Mouse (Mus musculus) layer of hippocampus, adult 11-12 months (tissue): Measurements from ENCODE around the gene Deaf1.
A peak's percentile ranks its signal among the peaks of the same experiment; 100 is the strongest.

Source experiments
- DNase-seq: peaks from one replicate; pipeline ENCODE4 v3.0.0; 2022; ENCODE audit warnings: low spot score

Gene Deaf1

GRCm38 (mm10) chr7:141339215-141339920 is 11.9 kb upstream of the Deaf1 start:
- no peak for DNase-seq

- no peak for DNase-seq
These were observed 11.2 kb upstream of the Deaf1 start, which contains the start of gene Eps8l2 for GRCm38 (mm10) chr7:141338576-141339131. Gene Eps8l2 (plus strand): TSS chr7:141338880.

GRCm38 (mm10) chr7:141337716-141338416 is 10.4 kb upstream of the Deaf1 start:
- DNase-seq, result no peak

DNA sequence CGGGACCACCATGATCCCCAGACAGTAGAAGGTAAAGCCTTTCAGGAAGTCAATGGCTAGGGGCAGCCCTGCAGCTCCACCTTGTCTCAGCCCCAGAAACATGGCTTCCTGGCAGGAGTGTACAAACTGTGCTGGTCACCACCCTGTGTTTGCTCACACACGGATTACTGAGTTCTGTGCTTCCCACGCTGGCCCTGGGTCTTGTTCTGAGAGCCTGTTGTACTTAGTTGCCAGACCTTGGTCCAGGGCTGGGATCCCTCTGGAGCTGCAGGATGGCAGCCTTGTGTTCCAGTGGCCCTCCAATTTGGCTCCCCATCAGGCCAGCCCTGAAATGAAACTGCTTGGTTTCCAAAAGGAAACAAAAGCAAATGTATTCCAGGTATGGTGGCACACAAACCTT is 8.8 kb upstream of the Deaf1 start:
- no peak for DNase-seq

DNA sequence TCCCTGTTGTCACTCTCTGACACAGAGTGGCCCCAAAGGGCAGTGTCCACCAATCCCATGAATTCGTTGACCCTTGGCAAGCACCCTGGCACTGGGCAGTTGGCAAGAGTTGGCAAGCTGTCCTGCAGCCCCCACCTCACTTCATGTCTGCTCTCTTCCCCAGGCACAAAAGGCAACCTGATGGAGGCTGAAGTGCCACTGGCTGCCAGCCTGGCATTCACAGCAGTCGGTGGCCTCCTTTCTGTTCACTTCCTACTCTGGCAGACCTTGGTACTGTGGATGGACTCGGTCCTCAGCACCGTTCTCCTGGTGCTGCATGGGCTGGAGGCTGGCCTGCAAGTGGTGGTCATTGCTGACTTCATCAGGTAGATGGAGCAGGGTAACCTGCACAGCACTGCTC is 8.2 kb upstream of the Deaf1 start:
- DNase-seq, result no peak

DNA sequence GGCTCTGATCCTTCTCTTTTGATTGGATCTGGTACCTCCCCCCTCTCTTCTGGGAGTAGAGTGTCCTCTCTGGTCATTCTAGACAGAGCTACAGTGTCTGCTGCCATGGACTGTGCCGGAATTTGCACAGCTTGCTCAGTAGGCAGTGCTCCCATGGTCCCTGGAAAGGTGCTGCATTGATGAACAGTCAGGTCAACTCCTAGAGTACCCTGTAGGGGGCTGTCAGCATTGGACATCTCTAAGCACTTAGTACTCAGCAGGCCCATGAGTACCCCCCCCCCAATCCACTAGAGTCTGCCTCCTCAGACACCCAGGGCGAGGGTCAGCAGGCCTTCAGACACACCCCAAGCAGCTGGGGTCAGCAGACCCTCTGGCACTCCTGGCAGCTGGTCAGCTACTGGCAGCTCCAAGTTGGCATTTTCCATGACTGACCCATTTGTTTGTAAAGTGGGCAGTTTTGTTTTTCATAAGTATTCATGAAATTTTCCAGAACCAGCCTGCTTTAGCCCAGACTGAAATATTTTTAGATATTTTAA is 7.6 kb upstream of the Deaf1 start:
- no peak for DNase-seq

DNA sequence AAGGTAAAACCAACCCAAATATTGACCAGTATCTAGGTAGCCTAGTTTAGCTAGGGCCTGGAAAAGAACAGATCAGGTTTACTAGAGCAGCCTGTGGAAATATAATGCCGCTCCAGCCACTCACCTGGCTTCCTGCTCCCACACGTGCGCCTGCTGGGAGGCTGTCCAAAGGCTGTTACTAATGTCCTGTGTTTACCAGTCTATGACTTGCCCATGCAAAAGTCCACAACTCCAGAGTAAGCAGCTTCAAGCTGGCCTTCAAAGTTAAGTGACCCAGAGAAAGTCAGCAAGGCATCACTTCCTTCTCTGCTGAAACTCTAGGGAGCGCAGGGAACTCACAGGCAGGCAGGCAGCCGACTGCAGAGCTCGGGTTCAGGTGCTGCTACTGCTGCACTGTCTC is 4.5 kb upstream of the Deaf1 start:
- no peak for DNase-seq

DNA sequence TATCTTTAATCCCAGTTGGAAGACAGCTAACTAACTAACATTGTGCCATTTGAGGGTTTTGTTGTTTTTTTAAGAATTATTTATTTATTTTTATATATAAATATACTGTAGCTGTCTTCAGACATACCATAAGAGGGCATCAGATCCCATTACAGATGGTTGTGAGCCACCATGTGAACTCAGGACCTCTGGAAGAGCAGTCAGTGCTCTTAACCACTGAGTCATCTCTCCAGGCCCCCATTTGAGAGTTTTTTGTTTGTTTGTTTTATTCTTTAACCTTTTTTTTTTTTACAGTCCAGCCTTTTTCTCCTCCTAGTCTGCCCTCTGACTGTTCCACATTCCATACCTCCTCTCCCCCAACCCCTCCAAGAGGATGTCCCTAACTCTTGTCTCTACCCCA is 3.2 kb upstream of the Deaf1 start:
- no peak for DNase-seq

DNA sequence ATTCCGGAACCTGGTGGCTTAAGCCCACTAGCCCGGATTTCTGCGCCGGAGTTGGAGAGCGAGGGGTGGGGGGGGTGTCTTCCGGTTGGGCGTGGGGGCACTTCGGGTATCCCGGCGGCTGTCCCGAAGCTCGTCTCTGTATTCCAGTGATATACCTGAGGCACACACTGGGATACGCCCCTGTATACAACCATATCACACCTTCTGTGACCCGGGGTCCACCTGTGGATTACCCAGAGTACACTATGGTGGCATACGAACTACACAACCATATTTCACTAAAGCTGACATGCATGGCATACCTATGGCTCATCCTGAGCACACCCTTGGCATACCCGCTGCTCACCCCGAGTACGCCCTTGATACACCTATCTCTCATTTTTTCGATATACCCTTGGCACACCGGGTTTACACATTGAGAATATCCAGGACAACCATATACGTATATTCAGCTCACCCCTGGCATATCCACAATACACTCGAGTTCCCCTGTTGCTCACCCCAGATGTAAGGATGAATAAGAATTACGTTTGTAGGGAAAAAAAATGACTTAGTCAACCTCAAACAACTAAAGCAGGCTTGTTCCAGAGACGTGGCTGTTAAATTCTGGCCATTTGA is 992 bp upstream of the Deaf1 start:
- no peak for DNase-seq

GRCm38 (mm10) chr7:141326546-141327446 is 694 bp downstream of the Deaf1 start:
- peak; percentile 39 for DNase-seq

DNA sequence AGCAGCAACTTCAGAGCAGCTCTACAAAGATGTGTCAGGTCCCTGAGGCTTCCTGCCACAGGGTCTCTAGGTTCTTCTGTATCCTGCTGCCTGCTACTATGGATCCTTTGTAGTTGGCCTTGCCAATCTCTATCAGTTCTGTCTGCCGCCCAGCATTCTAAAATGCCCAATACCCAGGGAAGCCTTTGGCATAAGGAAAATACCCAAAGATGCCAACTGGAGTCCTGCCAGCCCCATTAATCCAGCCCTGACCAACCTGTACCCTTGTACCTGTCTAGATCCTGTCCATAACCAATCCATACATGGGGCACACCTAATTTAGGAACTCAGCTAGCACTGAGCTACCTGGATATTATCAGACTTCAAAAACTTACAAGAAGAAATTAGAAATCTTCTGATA is 2.8 kb downstream of the Deaf1 start:
- DNase-seq, result no peak

GRCm38 (mm10) chr7:141319446-141319845 is 8.0 kb downstream of the Deaf1 start:
- DNase-seq, result no peak

GRCm38 (mm10) chr7:141317619-141318132 is 9.8 kb downstream of the Deaf1 start:
- no peak for DNase-seq

DNA sequence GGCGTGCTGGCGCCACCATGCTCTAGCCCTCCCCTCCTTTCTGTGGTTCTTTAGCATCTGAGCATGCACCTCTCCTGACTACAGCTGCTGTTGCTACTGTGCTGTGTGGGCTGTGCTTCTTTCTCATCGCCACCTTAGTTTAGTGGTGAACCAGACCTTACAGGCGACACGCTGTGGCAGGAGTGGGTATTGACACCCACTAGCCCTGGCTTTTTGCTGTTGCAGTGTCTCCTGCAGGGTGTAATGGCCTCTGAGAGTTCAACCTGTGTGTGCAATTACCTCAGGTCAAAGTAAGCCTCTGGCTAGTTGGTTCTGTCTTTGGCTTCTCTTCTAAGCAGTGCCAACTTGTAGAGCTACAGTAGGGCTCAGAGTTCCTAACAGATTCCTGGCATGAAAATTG is 11.5 kb downstream of the Deaf1 start:
- no peak for DNase-seq

DNA sequence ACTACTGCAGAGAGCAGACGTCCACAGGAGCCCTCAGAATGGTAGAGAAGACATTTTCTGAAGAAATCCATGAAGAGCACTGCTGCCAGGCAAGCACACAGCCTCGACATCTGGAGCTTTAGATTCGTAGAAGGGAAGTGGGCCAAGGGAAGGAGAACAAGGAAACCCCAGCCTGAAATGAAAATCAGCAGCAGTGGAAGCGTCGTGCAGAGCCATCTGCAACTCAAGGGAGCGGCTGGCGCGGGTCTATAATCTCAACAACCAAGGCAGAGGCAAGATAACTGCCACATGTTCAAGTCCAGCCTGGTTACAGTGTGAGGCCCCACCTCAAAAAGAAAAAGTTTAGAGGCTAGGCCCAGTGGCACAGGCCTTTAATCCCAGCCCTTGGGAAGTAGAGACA is 12.4 kb downstream of the Deaf1 start:
- no peak for DNase-seq

GRCm38 (mm10) chr7:141314416-141314815 is 13.1 kb downstream of the Deaf1 start:
- no peak for DNase-seq

DNA sequence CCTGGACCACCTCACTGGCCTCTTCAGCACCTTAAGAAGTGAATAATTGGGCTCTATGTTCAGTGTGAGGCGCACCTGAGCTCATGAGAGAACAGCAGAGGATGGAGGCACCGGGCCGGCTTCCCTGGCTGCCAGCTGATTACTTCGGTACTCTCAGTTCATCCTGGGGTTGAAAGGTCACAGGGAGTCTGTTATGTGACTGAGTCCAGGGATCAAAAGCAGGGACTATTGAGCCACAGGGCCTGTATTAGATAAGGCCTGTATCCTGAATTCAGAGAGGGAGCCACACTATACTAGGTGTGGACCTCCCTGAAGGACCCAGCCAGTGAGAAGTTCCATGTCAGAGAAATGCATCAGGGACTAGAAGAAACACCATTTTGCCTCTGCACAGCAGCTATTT is 23.0 kb downstream of the Deaf1 start:
- DNase-seq, result no peak

- DNase-seq, result no peak
These were observed 24.7 kb downstream of the Deaf1 start for GRCm38 (mm10) chr7:141302702-141303268.

- DNase-seq, result no peak
These were observed 26.1 kb downstream of the Deaf1 start for GRCm38 (mm10) chr7:141301386-141301785.

DNA sequence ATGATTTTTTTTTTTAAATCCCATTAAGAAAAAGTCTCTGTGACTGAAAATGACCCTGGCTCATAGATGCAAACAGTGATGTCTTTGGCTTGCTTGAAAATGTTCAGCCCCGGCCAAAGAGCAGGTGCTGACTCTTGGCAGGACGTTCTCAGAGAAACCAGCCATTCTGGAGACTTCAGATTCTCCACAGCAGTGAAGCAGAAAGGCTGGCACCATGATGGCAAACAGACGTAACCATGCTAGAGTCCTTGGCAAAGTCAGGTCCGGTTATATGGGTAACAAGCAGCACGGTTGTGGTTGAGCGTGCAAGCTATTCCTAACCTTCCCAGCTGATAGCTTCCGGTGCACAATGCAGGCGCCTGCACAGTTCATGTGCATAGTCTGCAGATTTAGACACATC is 28.3 kb downstream of the Deaf1 start:
- DNase-seq, result no peak
